15 mouse cellular contexts compared by ENCODE assay signal in the genomic region with DNA sequence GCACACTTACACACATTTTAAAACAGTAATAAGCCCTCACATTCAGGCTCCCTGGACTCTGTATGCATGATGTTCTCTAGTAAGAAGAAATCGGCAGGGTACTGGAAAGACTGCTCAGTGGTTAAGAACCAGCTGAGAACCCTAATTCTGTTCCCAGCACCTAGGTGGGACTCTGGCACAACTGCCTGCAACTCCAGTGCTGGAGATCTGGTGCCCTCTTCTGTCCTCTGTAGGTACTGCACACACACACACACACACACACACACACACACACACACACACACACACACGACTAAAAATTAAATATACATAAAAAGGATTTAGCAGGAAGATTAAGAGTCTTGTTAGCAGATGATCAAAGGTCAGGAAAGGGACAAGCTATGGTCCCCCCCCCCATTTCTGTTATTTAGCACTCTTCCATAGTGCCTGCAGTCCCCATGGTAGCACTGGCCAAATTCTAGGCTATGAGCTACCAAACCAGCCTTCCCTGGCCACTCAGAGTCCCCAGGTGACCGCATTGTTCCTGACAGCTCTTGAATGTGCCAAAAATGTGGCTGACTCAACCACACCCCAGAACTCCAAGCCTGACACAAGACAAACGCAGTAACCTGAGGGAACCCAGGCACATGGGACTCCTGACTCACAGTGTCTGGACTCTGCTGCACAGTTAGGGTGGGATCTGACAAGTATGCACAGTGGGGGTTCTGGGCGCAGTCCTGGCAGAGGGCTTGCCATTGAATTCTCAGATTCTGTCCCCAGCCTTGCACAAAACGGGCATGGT. TPM values are rescaled to one million over a fixed set of nuclear protein-coding genes. Genes with fewer than 3 reads are reported as not detected.
A peak's percentile ranks its signal among the peaks of the same experiment; 100 is the strongest.
DNase-seq lines count a peak whose midpoint lies in the region; ATAC-seq and TF ChIP-seq lines count a peak whose summit lies in the region.
"Had no signal": no experiment of that assay in that cellular context is flagged by ENCODE, and none has a peak within 500 bp of the region (broad histone marks: within the 10 kb centered on the region; RNA-seq: fewer than 3 reads in every experiment).

No protein-coding gene starts in this region.

- DNase-seq in kidney, postnatal 0 days (ENCODE audit: low spot score), result no peak
- DNase-seq in kidney, postnatal 25 days, result no peak
- DNase-seq in 3T3-L1 (ENCODE audit: low read depth, low spot score) (peak; percentile 68), ES-CJ7 (ENCODE audit: low read depth, low spot score) (peak; percentile 43)
- DNase-seq in spleen, postnatal 36 days (ENCODE audit: low spot score in 2 of 2), result no peak
- no peak for DNase-seq in spleen, adult 12 weeks (ENCODE audit: low spot score)
- DNase-seq: cerebellum, adult 2 months; gastrocnemius, postnatal 10 days; heart, postnatal 36 days had no signal

- H3K9ac ChIP-seq in kidney, postnatal 0 days (ENCODE audit: low read depth, low read length), result no peak overlapping the region
- no peak overlapping the region for H3K9ac ChIP-seq in lung, embryonic 15.5 days
- H3K9ac ChIP-seq: heart, embryonic 12.5 days; kidney, embryonic 15.5 days; neural tube, embryonic 13.5 days had no signal

- 92% methylated on average over 6 of the region's 6 CpGs for WGBS in kidney, postnatal 0 days
- WGBS in lung, embryonic 15.5 days, result 84% methylated on average over 6 of the region's 6 CpGs

- ATAC-seq in kidney, postnatal 0 days (replicated peaks; ENCODE audit: low FRiP score, low read depth), result no peak
- ATAC-seq in lung, embryonic 15.5 days (ENCODE audit: borderline replicate concordance, extremely low read depth, low FRiP score, low TSS enrichment), result no peak
- ATAC-seq: inflammation-experienced regulatory T-cells, adult 6 months; Patski had no signal

- H3K27ac ChIP-seq in kidney, postnatal 0 days, result no peak overlapping the region
- H3K27ac ChIP-seq in lung, embryonic 15.5 days, result peak overlapping the region; percentile 98; the same call in 1 of the 2 replicates
- H3K27ac ChIP-seq: neural tube, embryonic 13.5 days had no signal

- TF ChIP-seq CTCF in kidney, postnatal 0 days (IDR thresholded peaks at IDR 0.05; ENCODE audit: low read depth), result peak; percentile 33

- H3K27me3 ChIP-seq in kidney, postnatal 0 days (ENCODE audit: insufficient read depth, low read length), result no peaks in the 10 kb centered on the region
- H3K27me3 ChIP-seq in lung, embryonic 15.5 days, result no peaks in the 10 kb centered on the region
- H3K27me3 ChIP-seq: heart, embryonic 12.5 days; kidney, embryonic 15.5 days; neural tube, embryonic 13.5 days; Patski had no signal

- H3K4me2 ChIP-seq in kidney, postnatal 0 days (ENCODE audit: low read length), result no peak overlapping the region
- H3K4me2 ChIP-seq in lung, embryonic 15.5 days, result no peak overlapping the region
- H3K4me2 ChIP-seq: heart, embryonic 12.5 days; kidney, embryonic 15.5 days; neural tube, embryonic 13.5 days had no signal

- no peaks in the 10 kb centered on the region for H3K9me3 ChIP-seq in kidney, postnatal 0 days (replicated peaks; ENCODE audit: low read length)
- no peaks in the 10 kb centered on the region; the same call in 1 of the 2 replicates for H3K9me3 ChIP-seq in lung, embryonic 15.5 days

- H3K36me3 ChIP-seq in kidney, postnatal 0 days (ENCODE audit: insufficient read depth, low read length), result no peaks in the 10 kb centered on the region
- no peaks in the 10 kb centered on the region for H3K36me3 ChIP-seq in lung, embryonic 15.5 days
- H3K36me3 ChIP-seq: heart, embryonic 12.5 days; kidney, embryonic 15.5 days; neural tube, embryonic 13.5 days had no signal

- H3K4me3 ChIP-seq in kidney, postnatal 0 days (replicated peaks; ENCODE audit: low read depth, low read length), result no peak overlapping the region
- no peak overlapping the region for H3K4me3 ChIP-seq in lung, embryonic 15.5 days
- H3K4me3 ChIP-seq: heart, embryonic 12.5 days; kidney, embryonic 15.5 days; neural tube, embryonic 13.5 days had no signal

- peaks cover 40% of the 10 kb centered on the region for H3K4me1 ChIP-seq in kidney, postnatal 0 days (replicated peaks; ENCODE audit: insufficient read depth, low read length)
- H3K4me1 ChIP-seq in lung, embryonic 15.5 days, result peaks cover 53% of the 10 kb centered on the region

RNA-seq across cellular contexts. Expression of gene 1700001O22Rik, which starts 47.3 kb away (rescaled TPM):
- 4.6 TPM in 2 replicates for polyA plus RNA-seq in kidney, postnatal 0 days (2015; fragmentation: Nextera tagmentation; extraction: Ambion mirVana)
- polyA plus RNA-seq in lung, embryonic 15.5 days (2015; fragmentation: Nextera tagmentation; extraction: Ambion mirVana), result 4.7 and 6.0 TPM in 2 replicates

RNA-seq across cellular contexts. Expression of gene Ntmt1, which starts 51.5 kb away (rescaled TPM):
- 77.4 and 81.4 TPM in 2 replicates for polyA plus RNA-seq in kidney, postnatal 0 days (2015; fragmentation: Nextera tagmentation; extraction: Ambion mirVana)
- polyA plus RNA-seq in lung, embryonic 15.5 days (2015; fragmentation: Nextera tagmentation; extraction: Ambion mirVana), result 82.9 and 87.2 TPM in 2 replicates

Comparison
In these comparisons a context has a peak if more than half of its experiments do, and no peak if none do; other contexts are left out.
1. DNase-seq: peak in 3T3-L1 (single experiment) and ES-CJ7 (single experiment); none in kidney, postnatal 0 days (single experiment), kidney, postnatal 25 days (0 of 2), spleen, postnatal 36 days (0 of 2) and spleen, adult 12 weeks (single experiment).